Mouse (Mus musculus): ENCODE measurements around the gene Gna12. TPM values are rescaled to one million over a fixed set of nuclear protein-coding genes. Genes with fewer than 3 reads are reported as not detected.

Gene Gna12
- polyA plus RNA-seq, 1 experiment = 94.4 TPM

- no peak overlapping the region for H3K4me3 ChIP-seq (ENCODE audit: insufficient read depth, low read length)
- no peak for TF ChIP-seq POLR2A (IDR thresholded peaks at IDR 0.05; ENCODE audit: extremely low read depth, insufficient read depth, low read length)
- no peak for TF ChIP-seq CTCF (IDR thresholded peaks at IDR 0.05; ENCODE audit: extremely low read depth, insufficient read depth, low read length)
Measured at GRCm38 (mm10) chr5:140720773-140721172, 109.5 kb downstream of the Gna12 start.

GRCm38 (mm10) chr5:140711040-140711439 is 119.2 kb downstream of the Gna12 start:
- H3K4me1 ChIP-seq (ENCODE audit: control insufficient read depth, insufficient read depth, low read length) = peaks cover under 1% of the 10 kb centered on the region
- no peak overlapping the region for H3K4me3 ChIP-seq (ENCODE audit: insufficient read depth, low read length)
- H3K27ac ChIP-seq (ENCODE audit: insufficient read depth, low read length) = no peak overlapping the region
- no peak for TF ChIP-seq POLR2A (IDR thresholded peaks at IDR 0.05; ENCODE audit: extremely low read depth, insufficient read depth, low read length)
- TF ChIP-seq CTCF (IDR thresholded peaks at IDR 0.05; ENCODE audit: extremely low read depth, insufficient read depth, low read length) = no peak

More at GRCm38 (mm10) chr5:140720773-140721172, 109.5 kb downstream of the Gna12 start:
- no peak overlapping the region for H3K27ac ChIP-seq (ENCODE audit: insufficient read depth, low read length)
- H3K4me1 ChIP-seq (ENCODE audit: control insufficient read depth, insufficient read depth, low read length) = peaks cover 4% of the 10 kb centered on the region

GRCm38 (mm10) chr5:140710315-140710714 is 119.9 kb downstream of the Gna12 start:
- Histone ChIP-seq H3K4me3 (ENCODE audit: insufficient read depth, low read length) (no peak overlapping the region), H3K27ac (ENCODE audit: insufficient read depth, low read length) (no peak overlapping the region), H3K4me1 (ENCODE audit: control insufficient read depth, insufficient read depth, low read length) (peaks cover 4% of the 10 kb centered on the region)
- TF ChIP-seq POLR2A (IDR thresholded peaks at IDR 0.05; ENCODE audit: extremely low read depth, insufficient read depth, low read length) (no peak), CTCF (IDR thresholded peaks at IDR 0.05; ENCODE audit: extremely low read depth, insufficient read depth, low read length) (no peak)

Other genes with a start within 250 kb of the Gna12 start
- 35.1 and 37.0 TPM in 2 replicates for gene Lfng, start 223.1 kb downstream of the Gna12 start, polyA plus RNA-seq (2012; rRNA removed)
- 114 and 119 TPM in 2 replicates for gene Ttyh3, start 181.4 kb downstream of the Gna12 start, polyA plus RNA-seq (2012; rRNA removed)
- 57.9 and 60.6 TPM in 2 replicates for gene Iqce, start 128.1 kb downstream of the Gna12 start, polyA plus RNA-seq (2012; rRNA removed)
- gene Brat1, start 125.4 kb downstream of the Gna12 start, polyA plus RNA-seq (2012; rRNA removed) = 25.2 and 25.5 TPM in 2 replicates
- 8.3 and 9.3 TPM in 2 replicates for gene Amz1, start 106.3 kb downstream of the Gna12 start, polyA plus RNA-seq (2012; rRNA removed)
- 0.19 and 0.33 TPM in 2 replicates for gene Card11, start 170.2 kb upstream of the Gna12 start, polyA plus RNA-seq (2012; rRNA removed)

Measured in cortical plate, adult 2 months (tissue).